Mouse (Mus musculus) fibroblast of lung, adult 2 months (primary cell): Measurements from ENCODE around the gene Col6a6.
"Not testable (repeated sequence)": the region's sequence is repeated elsewhere in the genome, so short reads cannot be mapped to it uniquely, and the experiment has no call there.

Experiments used
- DNase-seq: peaks from one replicate; pipeline ENCODE4 v3.0.0-alpha.2; 2011; ENCODE audit warnings: low read depth

The Col6a6 gene

DNA sequence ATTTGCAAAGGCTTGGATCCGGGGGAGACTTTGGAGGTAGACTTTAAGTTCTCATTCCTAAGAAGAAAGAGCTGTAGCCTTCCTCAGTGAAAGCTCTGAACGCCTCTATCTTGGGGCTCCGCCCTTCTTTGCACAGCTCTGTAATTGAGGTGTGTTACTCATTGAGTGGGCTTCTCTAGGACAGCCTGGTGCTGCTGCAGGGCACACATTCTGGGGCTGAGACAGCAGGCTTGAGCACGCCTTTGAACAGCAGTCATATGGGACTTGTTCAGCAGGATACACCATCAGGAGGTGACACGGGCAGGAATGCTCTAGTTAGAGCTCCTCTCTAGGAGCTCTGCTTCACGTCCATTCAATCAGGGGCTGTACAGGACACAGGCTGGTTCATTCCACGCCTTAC lies 162.7 kb downstream of the Col6a6 start:
- no peak for DNase-seq

DNA sequence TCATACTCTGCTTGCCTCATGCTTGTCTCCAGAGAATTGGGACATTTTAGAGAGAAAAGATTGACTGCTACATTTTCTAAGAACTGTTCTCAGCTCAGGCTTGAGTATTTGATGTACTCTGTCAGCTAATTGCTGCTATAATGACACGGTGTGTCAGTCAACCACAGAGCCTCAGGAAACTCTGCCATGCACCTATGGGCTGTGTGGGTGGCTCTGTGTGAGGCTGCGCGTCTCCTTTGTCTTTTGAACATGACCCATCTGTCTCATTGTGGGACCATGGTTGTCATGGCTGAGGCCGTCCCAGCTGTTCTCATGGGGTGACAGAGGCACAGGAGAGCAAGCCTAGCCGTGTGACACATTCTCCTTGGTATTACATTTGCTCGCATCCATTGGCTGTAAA lies 168.1 kb downstream of the Col6a6 start:
- DNase-seq = no peak

DNA sequence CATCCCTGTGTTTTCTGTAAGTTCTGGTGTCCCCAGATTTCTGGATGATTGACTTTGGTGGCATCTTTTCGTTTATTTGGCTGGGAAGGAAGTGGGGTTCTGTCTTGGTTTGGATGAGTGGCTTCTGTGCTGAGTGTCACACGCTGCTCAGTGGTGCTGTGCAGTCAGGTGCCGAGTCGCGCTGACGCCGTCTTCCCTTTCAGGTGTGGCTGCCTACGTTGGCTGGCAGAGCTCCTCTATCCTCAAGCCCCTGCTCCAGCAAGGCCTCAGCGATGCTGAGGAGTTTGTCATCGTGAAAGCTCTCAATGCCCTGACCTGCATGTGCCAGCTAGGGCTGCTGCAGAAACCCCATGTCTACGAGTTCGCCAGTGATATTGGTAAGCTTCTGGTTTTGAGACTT lies 169.7 kb downstream of the Col6a6 start:
- no peak for DNase-seq

DNA sequence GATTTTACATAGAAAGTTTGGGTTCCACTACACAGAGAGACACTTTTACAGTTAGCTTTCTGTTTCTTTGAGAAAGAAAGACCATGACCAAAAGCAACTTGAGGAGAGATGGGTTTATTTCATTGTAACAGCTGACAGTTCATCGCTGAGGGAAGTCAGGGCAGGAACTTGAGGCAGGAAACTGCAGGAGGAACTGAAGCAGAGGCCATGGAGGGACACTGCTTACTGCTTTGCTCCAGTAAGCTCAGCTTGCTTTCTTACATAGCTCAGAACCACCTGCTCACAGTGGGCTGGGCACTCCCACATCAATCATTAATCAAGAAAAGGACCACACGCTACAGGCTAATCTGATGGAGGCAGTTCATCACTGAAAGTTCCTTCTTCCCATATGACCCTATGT lies 171.8 kb downstream of the Col6a6 start:
- no peak for DNase-seq

DNA sequence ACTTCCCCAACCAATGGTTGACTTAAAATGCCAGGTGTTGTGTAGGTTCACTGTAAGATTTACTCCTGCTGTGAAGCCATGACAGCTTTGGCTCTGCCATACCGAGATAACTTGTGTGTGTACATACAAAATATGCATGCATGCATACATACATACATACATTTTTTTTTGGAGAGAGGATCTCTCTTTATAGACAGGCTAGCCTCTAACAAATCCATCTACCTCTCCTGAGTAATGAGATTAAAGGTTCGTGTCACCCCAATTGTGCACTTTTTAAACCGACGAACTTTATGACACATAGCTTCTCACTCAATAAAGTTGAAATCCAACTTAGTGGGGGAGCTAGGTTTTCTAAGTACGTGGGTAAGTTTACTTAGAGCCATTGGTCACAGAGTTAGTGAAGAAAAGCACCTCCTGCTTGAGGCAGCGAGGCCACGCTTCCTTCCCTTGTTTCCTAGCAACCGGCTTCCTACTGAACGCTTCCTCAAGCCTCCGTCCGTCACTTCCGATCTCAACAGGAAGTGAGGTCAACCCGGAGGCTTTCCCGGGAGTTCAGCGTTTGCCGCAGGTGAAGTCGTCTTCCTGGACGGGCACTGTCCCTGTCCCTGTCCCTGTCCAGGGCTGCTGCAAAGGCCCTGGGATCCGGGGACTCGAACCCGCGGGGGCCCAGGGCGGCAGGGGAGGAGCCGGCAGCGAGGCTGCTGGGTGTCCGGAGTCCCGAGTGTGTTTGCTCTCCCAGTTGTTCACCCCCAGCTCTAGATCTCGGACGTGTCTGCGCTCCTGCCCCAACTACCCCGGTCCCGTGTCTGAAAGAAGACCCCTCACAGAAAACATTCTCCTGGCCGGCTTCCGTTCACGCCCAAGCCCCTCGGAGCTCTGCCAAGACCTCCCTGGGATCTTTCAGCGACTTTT lies 185.2 kb downstream of the Col6a6 start, which contains the start of gene Pik3r4:
TSS of gene Pik3r4 (plus strand) at position 519 of the 912 bp plus-strand sequence.
- DNase-seq = peak; percentile 64

DNA sequence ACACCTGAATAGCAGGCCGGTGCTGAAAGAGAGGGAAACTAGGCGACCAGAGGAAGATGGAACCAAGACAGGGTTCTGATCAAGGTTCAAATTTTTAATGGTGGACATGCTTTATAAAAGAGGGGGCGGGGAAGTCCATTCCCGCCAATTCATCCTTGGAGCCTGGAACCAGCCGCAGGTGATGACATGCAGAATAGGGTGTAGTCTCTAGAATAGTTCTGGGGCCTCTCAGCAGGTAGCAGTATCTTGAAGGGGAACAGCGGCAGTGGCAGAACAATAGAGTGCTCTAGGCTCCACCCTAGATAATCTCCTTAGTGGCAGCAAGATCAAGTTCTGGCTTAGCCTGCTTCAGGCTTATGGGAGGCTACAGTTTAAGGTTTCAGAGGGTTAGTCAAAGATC lies 186.6 kb downstream of the Col6a6 start:
- DNase-seq = not testable (repeated sequence)
